Mouse (Mus musculus): ENCODE measurements at regions not wholly inside any gene's neighbourhood (a gene's known extent, or its start where the extent isn't known, plus 50 kb on each side); places are given as distances from the start of the nearest gene placed in this dataset.

DNA sequence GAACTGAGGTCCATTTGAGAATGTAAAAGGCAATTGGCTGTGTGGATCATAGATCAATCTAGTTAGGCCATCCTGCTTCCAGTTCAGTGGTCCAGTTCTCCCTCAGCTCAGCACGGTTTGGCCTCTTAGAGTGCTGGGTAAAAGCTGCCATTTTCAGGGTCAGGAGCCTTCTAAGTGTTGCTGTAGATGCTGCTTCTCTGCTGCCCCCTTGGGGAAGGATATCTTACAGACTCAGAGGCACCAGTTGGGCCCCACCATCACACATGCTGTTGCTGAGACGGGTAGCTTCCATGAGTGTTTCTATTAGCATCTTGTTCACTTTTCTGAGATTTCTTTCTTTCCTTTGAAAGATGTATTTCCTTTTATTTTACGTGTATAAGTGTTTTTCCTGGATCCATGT lies 132.1 kb upstream of the Podxl start:
- TF ChIP-seq CTCF (conservative IDR thresholded peaks at IDR 0.05; ENCODE audit: insufficient read depth, insufficient read length, low read depth, low read length) (0 out of 2 replicates have a peak, but pooled peaks have one; percentile 5), POLR2A (IDR thresholded peaks at IDR 0.05; ENCODE audit: low read depth, low read length) (no peak)

Measured in kidney, adult 2 months (tissue).